Mouse (Mus musculus) ES-Bruce4 (cell line): Measurements from ENCODE around the gene Pcx.

Source experiments
- CTCF ChIP-seq: IDR thresholded peaks from one replicate; pipeline ENCODE4 v1.8.1; 2011; ENCODE audit warnings: low read depth, low read length
- POLR2A ChIP-seq: IDR thresholded peaks from one replicate; pipeline ENCODE4 v1.8.1; 2011; ENCODE audit warnings: low read length; ENCODE audit not compliant: insufficient read depth

GRCm38 (mm10) chr19:4509986-4510963, at the start of gene Pcx:
- no peak for TF ChIP-seq CTCF
- no peak for TF ChIP-seq POLR2A
